Mouse (Mus musculus): Measurements from ENCODE around the gene Gde1. TPM values are rescaled to one million over a fixed set of nuclear protein-coding genes. Genes with fewer than 3 reads are reported as not detected.

Gene Gde1
- polyA plus RNA-seq (2016; fragmentation: Nextera tagmentation; extraction: Ambion mirVana) = 79.3 and 80.6 TPM in 2 replicates

DNA sequence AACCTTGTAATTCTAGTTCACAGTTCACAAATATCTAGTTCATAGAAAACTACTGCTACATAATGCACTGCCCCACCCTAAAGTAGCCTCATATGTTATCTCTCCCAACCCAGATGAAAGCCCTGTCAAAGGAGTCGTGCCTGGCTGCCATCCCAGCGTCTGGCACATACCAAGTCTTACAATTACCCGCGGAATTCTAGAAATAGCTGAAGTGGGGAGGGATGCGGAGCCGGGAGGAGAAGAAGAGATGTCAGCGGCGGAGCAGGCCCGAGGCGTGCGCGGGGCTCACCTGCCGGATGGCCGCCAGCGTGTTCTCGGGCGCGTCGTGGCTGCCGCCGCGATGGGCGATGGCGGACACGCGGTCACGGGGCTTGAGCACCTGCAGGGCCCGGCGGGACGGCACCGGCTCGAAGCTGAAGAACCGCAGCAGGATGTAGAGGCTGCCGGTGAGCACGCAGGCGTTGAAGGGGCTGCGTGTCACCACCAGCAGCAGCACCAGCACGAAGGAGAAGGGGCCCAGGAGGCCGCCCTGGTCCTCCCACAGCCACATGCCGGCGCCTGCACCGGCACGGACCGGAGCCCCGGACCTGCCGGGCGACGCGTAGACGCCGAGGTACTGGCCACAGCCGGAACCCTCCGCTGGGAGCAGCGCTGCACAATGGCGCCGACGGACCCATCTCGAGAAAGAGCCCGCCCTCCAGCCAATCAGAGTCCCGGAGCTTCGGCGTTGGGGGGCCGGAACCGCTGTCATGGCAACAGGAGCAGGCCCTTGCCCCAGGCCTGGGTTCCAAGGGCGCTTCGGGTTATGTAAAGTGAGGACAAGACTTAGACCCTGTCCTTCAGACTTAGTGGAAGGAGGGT, at the start of gene Gde1:
TSS of gene Gde1 (minus strand) at position 678 of the 861 bp plus-strand sequence.
- H3K4me1 ChIP-seq = peaks cover 14% of the 10 kb centered on the region
- WGBS = under 1% methylated on average over 66 of the region's 66 CpGs
- H3K27ac ChIP-seq = peak within 1 kb of the TSS; percentile 64; the same call in 1 of the 2 replicates
- ATAC-seq (ENCODE audit: insufficient number of reproducible peaks, insufficient read depth, low FRiP score, low TSS enrichment) = peak; percentile 92
- H3K4me2 ChIP-seq (replicated peaks) = peak within 1 kb of the TSS; percentile 63
- no peaks in the 10 kb centered on the region for H3K9me3 ChIP-seq
- no peaks in the 10 kb centered on the region for H3K36me3 ChIP-seq
- no peaks in the 10 kb centered on the region for H3K27me3 ChIP-seq
- H3K4me3 ChIP-seq = peak within 1 kb of the TSS; percentile 75
- H3K9ac ChIP-seq = peak within 1 kb of the TSS; percentile 83

DNA sequence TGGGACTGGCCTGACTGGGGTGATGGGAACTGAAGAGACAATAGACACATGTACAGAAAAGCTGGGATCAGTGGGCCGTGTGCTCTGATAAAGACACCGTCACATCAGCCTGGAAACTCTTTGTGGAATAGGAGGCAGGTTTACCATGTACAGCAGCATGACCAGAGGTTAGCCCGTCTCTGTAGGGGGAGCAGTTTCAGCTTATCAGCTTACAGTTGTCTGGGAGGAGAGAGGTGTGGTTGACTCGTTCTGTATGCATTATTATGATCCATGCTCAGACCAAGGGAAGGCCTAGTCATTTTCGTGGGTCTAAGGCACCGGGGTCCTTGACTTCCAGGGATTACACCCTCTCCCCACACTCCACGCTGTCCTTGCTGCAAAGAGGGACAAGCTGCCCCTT, 46.0 kb upstream of the Gde1 start:
- H3K36me3 ChIP-seq = peaks cover 87% of the 10 kb centered on the region

GRCm38 (mm10) chr7:118749706-118750105, 44.1 kb upstream of the Gde1 start:
- no peaks in the 10 kb centered on the region for H3K27me3 ChIP-seq
- peaks cover 81% of the 10 kb centered on the region for H3K36me3 ChIP-seq
- no peak for ATAC-seq (ENCODE audit: insufficient number of reproducible peaks, insufficient read depth, low FRiP score, low TSS enrichment)
- H3K4me1 ChIP-seq = no peaks in the 10 kb centered on the region
- no peak overlapping the region for H3K9ac ChIP-seq
- no peak overlapping the region for H3K4me2 ChIP-seq (replicated peaks)
- no peak overlapping the region for H3K27ac ChIP-seq
- no peaks in the 10 kb centered on the region for H3K9me3 ChIP-seq
- no peak overlapping the region for H3K4me3 ChIP-seq
- 45% methylated on average over 8 of the region's 8 CpGs for WGBS

More for the DNA sequence above, 46.0 kb upstream of the Gde1 start:
- no peaks in the 10 kb centered on the region for H3K27me3 ChIP-seq
- no peak overlapping the region for H3K4me2 ChIP-seq (replicated peaks)
- no peaks in the 10 kb centered on the region for H3K9me3 ChIP-seq
- H3K27ac ChIP-seq = no peak overlapping the region
- H3K4me3 ChIP-seq = no peak overlapping the region
- 89% methylated on average over 7 of the region's 7 CpGs for WGBS
- no peaks in the 10 kb centered on the region for H3K4me1 ChIP-seq
- no peak overlapping the region for H3K9ac ChIP-seq
- no peak for ATAC-seq (ENCODE audit: insufficient number of reproducible peaks, insufficient read depth, low FRiP score, low TSS enrichment)

- no peak for ATAC-seq (ENCODE audit: insufficient number of reproducible peaks, insufficient read depth, low FRiP score, low TSS enrichment)
- Histone ChIP-seq H3K27ac (no peak overlapping the region), H3K4me2 (replicated peaks) (no peak overlapping the region), H3K27me3 (no peaks in the 10 kb centered on the region), H3K9me3 (no peaks in the 10 kb centered on the region), H3K4me1 (no peaks in the 10 kb centered on the region), H3K9ac (no peak overlapping the region), H3K36me3 (peaks cover 74% of the 10 kb centered on the region), H3K4me3 (no peak overlapping the region)
- WGBS = 92% methylated on average over 12 of the region's 12 CpGs
Observed at GRCm38 (mm10) chr7:118747891-118748672, 42.5 kb upstream of the Gde1 start.

GRCm38 (mm10) chr7:118744766-118745165, 39.2 kb upstream of the Gde1 start:
- Histone ChIP-seq H3K9ac (no peak overlapping the region), H3K27me3 (no peaks in the 10 kb centered on the region), H3K36me3 (peaks cover 43% of the 10 kb centered on the region), H3K27ac (no peak overlapping the region), H3K9me3 (no peaks in the 10 kb centered on the region), H3K4me3 (no peak overlapping the region), H3K4me2 (replicated peaks) (no peak overlapping the region), H3K4me1 (peaks cover 10% of the 10 kb centered on the region; the same call in 1 of the 2 replicates)
- no peak for ATAC-seq (ENCODE audit: insufficient number of reproducible peaks, insufficient read depth, low FRiP score, low TSS enrichment)
- WGBS = 87% methylated on average over 5 of the region's 5 CpGs

DNA sequence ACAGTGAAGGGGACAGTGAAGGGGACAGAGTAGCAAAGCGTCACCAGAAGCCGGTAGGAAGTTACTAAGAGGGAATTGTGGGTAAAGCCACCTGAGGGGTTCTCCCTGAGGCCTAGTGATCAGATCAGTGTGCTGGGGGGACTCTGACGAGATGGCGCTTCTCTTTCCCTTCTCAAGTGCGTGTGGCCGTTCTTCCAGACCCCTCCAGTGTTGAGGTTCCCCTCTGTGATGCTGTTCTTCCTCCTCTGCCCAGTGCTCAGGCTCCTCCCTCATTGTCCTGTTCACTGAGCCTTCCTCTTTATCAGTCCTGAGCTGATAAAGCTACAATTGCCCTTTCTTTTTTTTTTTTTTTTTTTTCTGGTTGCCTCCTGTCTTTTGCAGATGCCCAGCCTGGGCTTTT, 36.7 kb upstream of the Gde1 start:
- WGBS = 84% methylated on average over 6 of the region's 6 CpGs
- Histone ChIP-seq H3K9me3 (no peaks in the 10 kb centered on the region), H3K4me3 (no peak overlapping the region), H3K27ac (no peak overlapping the region), H3K36me3 (peaks cover 21% of the 10 kb centered on the region), H3K4me2 (replicated peaks) (no peak overlapping the region), H3K4me1 (peaks cover 10% of the 10 kb centered on the region; the same call in 1 of the 2 replicates), H3K27me3 (no peaks in the 10 kb centered on the region), H3K9ac (no peak overlapping the region)
- no peak for ATAC-seq (ENCODE audit: insufficient number of reproducible peaks, insufficient read depth, low FRiP score, low TSS enrichment)

- Histone ChIP-seq H3K4me2 (replicated peaks) (peak overlapping the region; percentile 72), H3K4me1 (peaks cover 10% of the 10 kb centered on the region; the same call in 1 of the 2 replicates), H3K36me3 (peaks cover 13% of the 10 kb centered on the region), H3K27ac (0 out of 2 replicates have a peak overlapping the region, but pooled peaks have one; percentile 7), H3K9me3 (no peaks in the 10 kb centered on the region), H3K27me3 (no peaks in the 10 kb centered on the region), H3K4me3 (peak overlapping the region; percentile 77), H3K9ac (peak overlapping the region; percentile 66)
- peak; percentile 89 for ATAC-seq (ENCODE audit: insufficient number of reproducible peaks, insufficient read depth, low FRiP score, low TSS enrichment)
- 3% methylated on average over 41 of the region's 41 CpGs for WGBS
Observed at GRCm38 (mm10) chr7:118740532-118741338, 35.2 kb upstream of the Gde1 start.

GRCm38 (mm10) chr7:118739975-118740531, 34.5 kb upstream of the Gde1 start, which contains the start of gene Vps35l:
Vps35l (plus strand) TSS chr7:118740226.
- WGBS = 3% methylated on average over 16 of the region's 16 CpGs
- Histone ChIP-seq H3K4me3 (peak within 1 kb of the TSS; percentile 77), H3K4me2 (replicated peaks) (peak within 1 kb of the TSS; percentile 72), H3K9me3 (no peaks in the 10 kb centered on the region), H3K27ac (0 out of 2 replicates have a peak within 1 kb of the TSS, but pooled peaks have one; percentile 7), H3K4me1 (peaks cover 10% of the 10 kb centered on the region; the same call in 1 of the 2 replicates), H3K27me3 (no peaks in the 10 kb centered on the region), H3K9ac (peak within 1 kb of the TSS; percentile 66), H3K36me3 (peaks cover 9% of the 10 kb centered on the region)
- peak; percentile 85 for ATAC-seq (ENCODE audit: insufficient number of reproducible peaks, insufficient read depth, low FRiP score, low TSS enrichment)

- H3K4me2 ChIP-seq (replicated peaks) = no peak overlapping the region
- H3K27ac ChIP-seq = no peak overlapping the region
- no peaks in the 10 kb centered on the region for H3K27me3 ChIP-seq
- no peaks in the 10 kb centered on the region for H3K9me3 ChIP-seq
- no peak overlapping the region for H3K9ac ChIP-seq
- ATAC-seq (ENCODE audit: insufficient number of reproducible peaks, insufficient read depth, low FRiP score, low TSS enrichment) = no peak
- peaks cover 10% of the 10 kb centered on the region; the same call in 1 of the 2 replicates for H3K4me1 ChIP-seq
- no peak overlapping the region for H3K4me3 ChIP-seq
- 63% methylated on average over 1 of the region's 1 CpGs for WGBS
- peaks cover 6% of the 10 kb centered on the region for H3K36me3 ChIP-seq
Observed at GRCm38 (mm10) chr7:118738730-118739129, 33.2 kb upstream of the Gde1 start.

- no peaks in the 10 kb centered on the region for H3K4me1 ChIP-seq
- no peaks in the 10 kb centered on the region for H3K9me3 ChIP-seq
- ATAC-seq (ENCODE audit: insufficient number of reproducible peaks, insufficient read depth, low FRiP score, low TSS enrichment) = no peak
- no peak overlapping the region for H3K4me2 ChIP-seq (replicated peaks)
- no peak overlapping the region for H3K4me3 ChIP-seq
- no peak overlapping the region for H3K9ac ChIP-seq
- H3K36me3 ChIP-seq = peaks cover 42% of the 10 kb centered on the region
- H3K27ac ChIP-seq = no peak overlapping the region
- WGBS = 92% methylated on average over 13 of the region's 13 CpGs
- no peaks in the 10 kb centered on the region for H3K27me3 ChIP-seq
Observed at GRCm38 (mm10) chr7:118733225-118733624, 27.6 kb upstream of the Gde1 start.

DNA sequence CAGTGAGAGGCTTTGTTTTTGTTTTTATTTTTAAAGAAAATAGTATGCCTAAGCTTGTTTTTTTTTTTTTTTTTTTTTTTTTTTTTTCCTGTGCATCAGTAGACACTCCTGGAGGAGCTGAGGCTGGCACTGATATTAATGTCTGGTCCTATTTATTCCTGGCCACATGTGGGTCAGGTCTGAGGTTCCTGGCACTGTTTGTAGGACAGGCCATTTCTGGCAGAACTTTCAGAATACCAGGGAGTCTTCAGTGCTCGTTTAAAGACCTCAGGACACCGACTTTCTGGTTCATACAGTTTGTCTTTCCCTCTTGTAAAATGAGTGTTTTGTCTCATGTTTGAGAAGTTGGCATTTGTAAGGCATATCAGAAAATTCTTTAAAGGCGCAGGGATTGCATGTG, 26.2 kb upstream of the Gde1 start:
- no peaks in the 10 kb centered on the region for H3K4me1 ChIP-seq
- no peak overlapping the region for H3K27ac ChIP-seq
- no peak overlapping the region for H3K9ac ChIP-seq
- no peak for ATAC-seq (ENCODE audit: insufficient number of reproducible peaks, insufficient read depth, low FRiP score, low TSS enrichment)
- H3K9me3 ChIP-seq = no peaks in the 10 kb centered on the region
- no peak overlapping the region for H3K4me2 ChIP-seq (replicated peaks)
- peaks cover 55% of the 10 kb centered on the region for H3K36me3 ChIP-seq
- no peak overlapping the region for H3K4me3 ChIP-seq
- H3K27me3 ChIP-seq = no peaks in the 10 kb centered on the region
- WGBS = 83% methylated on average over 3 of the region's 3 CpGs
